Mouse (Mus musculus) brain, embryonic 14.5 days (tissue): ENCODE results near the gene Clec1a.

Source experiments
- CTCF ChIP-seq: fragments of 200-500 bp; IDR thresholded peaks from 2 replicates; pipeline ENCODE4 v1.5.1; 2012; ENCODE audit warnings: inconsistent platforms, mild to moderate bottlenecking, moderate library complexity, borderline replicate concordance; ENCODE audit not compliant: insufficient read depth, insufficient read length; ENCODE audit errors: extremely low read depth
- POLR2A ChIP-seq: fragments of 200-500 bp; IDR thresholded peaks from 2 replicates; pipeline ENCODE4 v1.6.1; 2012; ENCODE audit warnings: mild to moderate bottlenecking, inconsistent platforms, borderline replicate concordance; ENCODE audit not compliant: poor library complexity, insufficient read depth, insufficient read length, severe bottlenecking; ENCODE audit errors: extremely low read depth

GRCm38 (mm10) chr6:129383466-129383865 lies 68.3 kb downstream of the Clec1a start:
- no peak for TF ChIP-seq CTCF
- TF ChIP-seq POLR2A: no peak
